Mouse (Mus musculus) midbrain, embryonic 15.5 days (tissue): ENCODE measurements at regions not wholly inside any gene's neighbourhood (a gene's known extent, or its start where the extent isn't known, plus 50 kb on each side); places are given as distances from the start of the nearest gene placed in this dataset.
A peak's percentile ranks its signal among the peaks of the same experiment; 100 is the strongest.

ENCODE experiments used
- ATAC-seq: fragments of 200-750 bp; cut with Nextera tagmentation; replicated peaks from 2 replicates; pipeline ENCODE4 v1.8.0; 2017; ENCODE audit warnings: moderate TSS enrichment
- H3K27ac ChIP-seq: fragments of 300-500 bp; sonication (generic); 2 replicates; pipeline ENCODE4 v1.5.1; 2015; ENCODE audit warnings: mild to moderate bottlenecking, inconsistent platforms
- H3K27me3 ChIP-seq: fragments of 300-500 bp; sonication (generic); replicated peaks from 2 replicates; pipeline ENCODE4 v1.6.1; 2015; ENCODE audit warnings: inconsistent platforms
- H3K36me3 ChIP-seq: fragments of 300-500 bp; sonication (generic); replicated peaks from 2 replicates; pipeline ENCODE4 v1.6.1; 2015; ENCODE audit warnings: inconsistent platforms
- H3K4me1 ChIP-seq: fragments of 300-500 bp; sonication (generic); 2 replicates; pipeline ENCODE4 v1.6.1; 2015; ENCODE audit warnings: inconsistent platforms
- H3K4me2 ChIP-seq: fragments of 300-500 bp; sonication (generic); 2 replicates; pipeline ENCODE4 v1.6.1; 2015; ENCODE audit warnings: inconsistent platforms, mild to moderate bottlenecking, moderate library complexity
- H3K4me3 ChIP-seq: fragments of 300-500 bp; sonication (generic); 2 replicates; pipeline ENCODE4 v1.5.1; 2015; ENCODE audit warnings: mild to moderate bottlenecking, inconsistent platforms
- H3K9ac ChIP-seq: fragments of 300-500 bp; sonication (generic); 2 replicates; pipeline ENCODE4 v1.6.1; 2015; ENCODE audit warnings: mild to moderate bottlenecking, inconsistent platforms
- H3K9me3 ChIP-seq: fragments of 300-500 bp; sonication (generic); 2 replicates; pipeline ENCODE4 v1.6.1; 2016; ENCODE audit warnings: inconsistent platforms
- WGBS: fragments of 180-500 bp; shearing (Covaris S2); methylation state at CpG from one replicate; pipeline ENCODE4 v1.1.7; 2015; ENCODE audit warnings: mixed read lengths; 5-methylcytosine and 5-hydroxymethylcytosine counted together

GRCm38 (mm10) chr7:115216838-115217237 is 473.3 kb downstream of the Insc start:
- 3% methylated on average over 11 of the region's 13 CpGs for WGBS
- Histone ChIP-seq H3K4me2 (peak overlapping the region; percentile 58), H3K9ac (no peak overlapping the region), H3K4me1 (peaks cover 14% of the 10 kb centered on the region), H3K27ac (no peak overlapping the region), H3K4me3 (peak overlapping the region; percentile 27), H3K9me3 (no peaks in the 10 kb centered on the region), H3K27me3 (0 out of 2 replicates have a peak, but pooled peaks cover 3% of the 10 kb centered on the region), H3K36me3 (no peaks in the 10 kb centered on the region)
- ATAC-seq, result peak; percentile 84

DNA sequence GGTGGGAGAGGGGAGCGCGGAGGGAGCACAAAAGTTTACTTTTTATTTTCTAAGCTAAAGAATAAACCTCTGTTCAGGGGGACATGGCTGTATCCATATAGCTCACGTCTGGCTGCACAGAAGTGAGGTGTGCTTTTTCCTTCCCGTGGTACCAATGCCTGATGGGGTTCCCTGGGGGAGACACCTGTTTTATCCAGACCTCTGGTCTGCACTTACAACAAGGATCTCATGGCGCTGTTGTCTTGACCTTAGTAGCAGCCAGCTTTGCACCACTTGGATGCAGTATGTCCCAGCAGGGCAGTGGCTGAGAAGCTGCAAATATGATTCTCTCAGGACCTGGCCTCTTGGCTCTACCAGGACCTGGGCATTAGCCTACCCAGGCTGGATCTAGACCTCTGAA is 473.8 kb downstream of the Insc start:
- Histone ChIP-seq H3K4me1 (peaks cover 14% of the 10 kb centered on the region), H3K9ac (no peak overlapping the region), H3K4me2 (peak overlapping the region; percentile 58), H3K4me3 (peak overlapping the region; percentile 27), H3K36me3 (no peaks in the 10 kb centered on the region), H3K9me3 (no peaks in the 10 kb centered on the region), H3K27ac (no peak overlapping the region), H3K27me3 (0 out of 2 replicates have a peak, but pooled peaks cover 3% of the 10 kb centered on the region)
- ATAC-seq, result peak; percentile 32; the same call in 1 of the 2 replicates
- 5% methylated on average over 5 of the region's 5 CpGs for WGBS

GRCm38 (mm10) chr7:115217712-115218111 is 474.2 kb downstream of the Insc start:
- WGBS, result 26% methylated on average over 6 of the region's 6 CpGs
- H3K27me3 ChIP-seq, result 0 out of 2 replicates have a peak, but pooled peaks cover 3% of the 10 kb centered on the region
- ATAC-seq, result no peak

GRCm38 (mm10) chr7:115218596-115219180 is 475.2 kb downstream of the Insc start:
- H3K9ac ChIP-seq, result no peak overlapping the region
- H3K9me3 ChIP-seq, result no peaks in the 10 kb centered on the region
- H3K27me3 ChIP-seq, result 0 out of 2 replicates have a peak, but pooled peaks cover 3% of the 10 kb centered on the region
- no peak overlapping the region for H3K27ac ChIP-seq
- H3K4me3 ChIP-seq, result no peak overlapping the region
- peak overlapping the region; percentile 16 for H3K4me2 ChIP-seq
- peak; percentile 46 for ATAC-seq
- WGBS, result 20% methylated on average over 13 of the region's 13 CpGs
- H3K4me1 ChIP-seq, result peaks cover 14% of the 10 kb centered on the region
- H3K36me3 ChIP-seq, result no peaks in the 10 kb centered on the region

More at GRCm38 (mm10) chr7:115217712-115218111, 474.2 kb downstream of the Insc start:
- Histone ChIP-seq H3K9me3 (no peaks in the 10 kb centered on the region), H3K4me1 (peaks cover 14% of the 10 kb centered on the region), H3K9ac (no peak overlapping the region), H3K36me3 (no peaks in the 10 kb centered on the region), H3K4me2 (no peak overlapping the region), H3K27ac (no peak overlapping the region), H3K4me3 (no peak overlapping the region)

- ATAC-seq, result no peak
- 43% methylated on average over 6 of the region's 7 CpGs for WGBS
- Histone ChIP-seq H3K4me2 (no peak overlapping the region), H3K27ac (no peak overlapping the region), H3K4me1 (peaks cover 7% of the 10 kb centered on the region), H3K36me3 (no peaks in the 10 kb centered on the region), H3K27me3 (no peaks in the 10 kb centered on the region), H3K9me3 (no peaks in the 10 kb centered on the region), H3K4me3 (no peak overlapping the region), H3K9ac (no peak overlapping the region)
These were observed 479.1 kb downstream of the Insc start for GRCm38 (mm10) chr7:115222642-115223041.

DNA sequence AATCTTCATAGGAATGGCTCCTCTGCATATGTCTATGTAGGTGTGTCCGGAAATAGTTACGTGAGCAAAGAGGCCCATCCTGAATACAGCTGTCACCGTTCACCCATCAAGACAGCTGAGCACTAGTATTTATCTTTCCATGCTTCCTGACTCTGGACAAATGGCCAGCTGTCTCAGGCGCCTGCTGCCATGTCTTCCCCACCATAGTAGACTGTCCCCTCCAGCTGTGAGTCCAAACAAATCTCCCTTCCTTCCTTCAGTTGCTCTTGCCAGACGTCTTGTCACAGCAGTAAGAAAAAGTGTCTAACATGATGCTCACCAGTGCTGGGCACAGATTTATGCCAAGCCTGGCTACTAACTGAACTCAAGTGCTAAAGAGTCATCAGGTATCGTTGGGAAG is 487.0 kb downstream of the Insc start:
- no peak for ATAC-seq
- H3K27me3 ChIP-seq, result no peaks in the 10 kb centered on the region
- no peaks in the 10 kb centered on the region for H3K36me3 ChIP-seq
- no peak overlapping the region for H3K4me3 ChIP-seq
- no peak overlapping the region for H3K27ac ChIP-seq
- H3K4me2 ChIP-seq, result no peak overlapping the region
- 77% methylated on average over 6 of the region's 6 CpGs for WGBS
- H3K9me3 ChIP-seq, result no peaks in the 10 kb centered on the region
- H3K9ac ChIP-seq, result no peak overlapping the region
- no peaks in the 10 kb centered on the region for H3K4me1 ChIP-seq

- no peak for ATAC-seq
- Histone ChIP-seq H3K9ac (no peak overlapping the region), H3K9me3 (no peaks in the 10 kb centered on the region), H3K4me1 (no peaks in the 10 kb centered on the region), H3K27me3 (no peaks in the 10 kb centered on the region), H3K4me2 (no peak overlapping the region), H3K27ac (no peak overlapping the region), H3K36me3 (no peaks in the 10 kb centered on the region), H3K4me3 (no peak overlapping the region)
- WGBS, result 18% methylated on average over 10 of the region's 10 CpGs
These were observed 490.4 kb downstream of the Insc start for GRCm38 (mm10) chr7:115233850-115234436.

- Histone ChIP-seq H3K9ac (no peak overlapping the region), H3K4me1 (no peaks in the 10 kb centered on the region), H3K27me3 (no peaks in the 10 kb centered on the region), H3K36me3 (no peaks in the 10 kb centered on the region), H3K4me3 (no peak overlapping the region), H3K4me2 (no peak overlapping the region), H3K9me3 (no peaks in the 10 kb centered on the region), H3K27ac (no peak overlapping the region)
- 81% methylated on average over 1 of the region's 1 CpGs for WGBS
- ATAC-seq, result no peak
These were observed 493.6 kb downstream of the Insc start for GRCm38 (mm10) chr7:115237131-115237530.

- Histone ChIP-seq H3K27me3 (no peaks in the 10 kb centered on the region), H3K27ac (no peak overlapping the region), H3K9me3 (no peaks in the 10 kb centered on the region), H3K4me2 (no peak overlapping the region), H3K36me3 (no peaks in the 10 kb centered on the region), H3K4me3 (no peak overlapping the region), H3K9ac (no peak overlapping the region), H3K4me1 (no peaks in the 10 kb centered on the region)
- 89% methylated on average over 2 of the region's 2 CpGs for WGBS
- no peak for ATAC-seq
These were observed 508.3 kb downstream of the Insc start for GRCm38 (mm10) chr7:115251591-115252369.

DNA sequence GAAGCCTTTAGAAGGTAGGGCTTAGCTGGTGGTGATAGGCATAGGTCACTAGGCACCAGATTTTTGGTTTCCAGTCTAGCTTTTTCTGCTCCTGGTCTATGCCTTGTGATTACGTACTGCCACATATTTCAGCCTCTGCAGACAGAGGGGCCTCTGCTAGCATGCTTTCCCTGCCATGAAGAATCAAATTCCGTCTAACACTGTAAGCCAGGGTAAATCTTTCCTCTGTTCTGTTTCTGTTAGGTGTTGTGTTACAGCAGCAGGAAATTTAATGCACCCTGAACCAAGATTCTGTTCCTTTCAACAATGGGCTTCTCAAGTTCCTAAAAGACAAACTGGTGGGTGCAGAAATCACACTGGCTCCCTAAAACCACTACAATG is 508.9 kb downstream of the Insc start:
- H3K9ac ChIP-seq, result no peak overlapping the region
- no peak overlapping the region for H3K4me3 ChIP-seq
- H3K27me3 ChIP-seq, result no peaks in the 10 kb centered on the region
- ATAC-seq, result no peak
- H3K27ac ChIP-seq, result no peak overlapping the region
- no peaks in the 10 kb centered on the region for H3K9me3 ChIP-seq
- no peaks in the 10 kb centered on the region for H3K36me3 ChIP-seq
- H3K4me2 ChIP-seq, result no peak overlapping the region
- no peaks in the 10 kb centered on the region for H3K4me1 ChIP-seq
- 69% methylated on average over 2 of the region's 2 CpGs for WGBS

DNA sequence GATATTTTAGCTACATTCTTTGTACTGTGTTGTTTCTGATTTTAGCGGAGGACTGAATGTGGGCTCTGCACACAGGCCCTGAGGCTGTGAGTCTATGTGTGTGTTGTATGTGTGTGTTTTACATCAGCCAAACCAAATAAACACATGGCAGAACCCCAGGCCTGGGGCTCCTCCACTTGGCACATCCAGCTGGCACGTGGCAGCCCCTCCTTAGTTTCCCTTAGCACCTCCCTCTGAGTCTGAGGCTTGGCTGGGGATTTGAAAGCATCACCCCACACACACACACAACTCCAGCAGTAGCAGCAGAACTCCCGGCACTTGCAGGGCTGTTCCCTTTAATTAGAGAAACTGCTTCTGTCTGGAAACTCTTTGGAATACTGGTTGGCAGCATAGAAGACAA is 515.1 kb downstream of the Insc start:
- Histone ChIP-seq H3K4me1 (no peaks in the 10 kb centered on the region), H3K4me2 (no peak overlapping the region), H3K36me3 (no peaks in the 10 kb centered on the region), H3K9me3 (no peaks in the 10 kb centered on the region), H3K9ac (no peak overlapping the region), H3K4me3 (no peak overlapping the region), H3K27me3 (no peaks in the 10 kb centered on the region), H3K27ac (no peak overlapping the region)
- no peak for ATAC-seq
- WGBS, result 31% methylated on average over 3 of the region's 3 CpGs

DNA sequence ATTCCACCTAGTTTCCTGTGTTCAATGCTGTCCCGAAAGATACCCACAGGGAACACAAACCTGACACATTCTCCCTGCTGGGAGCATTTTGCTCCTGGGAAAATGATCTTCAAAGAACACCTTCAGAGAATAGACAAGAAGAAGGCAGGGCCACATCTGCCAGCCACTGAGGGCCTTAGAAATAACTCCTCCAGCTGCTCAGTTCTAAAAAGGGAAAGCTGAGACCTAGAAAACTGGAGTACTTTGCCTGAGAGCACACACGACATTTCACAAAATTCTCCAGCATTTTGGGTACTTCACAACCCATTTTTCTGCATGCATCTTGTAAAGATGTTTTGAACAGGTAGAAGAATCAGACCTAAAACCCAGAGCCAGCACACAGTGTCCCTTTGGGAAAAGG is 519.6 kb downstream of the Insc start:
- Histone ChIP-seq H3K27ac (no peak overlapping the region), H3K27me3 (no peaks in the 10 kb centered on the region), H3K9me3 (no peaks in the 10 kb centered on the region), H3K36me3 (no peaks in the 10 kb centered on the region), H3K9ac (no peak overlapping the region), H3K4me1 (no peaks in the 10 kb centered on the region), H3K4me2 (no peak overlapping the region), H3K4me3 (no peak overlapping the region)
- 80% methylated on average over 2 of the region's 2 CpGs for WGBS
- no peak for ATAC-seq
